Mouse (Mus musculus): ENCODE measurements at regions not wholly inside any gene's neighbourhood (a gene's known extent, or its start where the extent isn't known, plus 50 kb on each side); places are given as distances from the start of the nearest gene placed in this dataset.
"Not testable (repeated sequence)": the region's sequence is repeated elsewhere in the genome, so short reads cannot be mapped to it uniquely, and the experiment has no call there.

DNA sequence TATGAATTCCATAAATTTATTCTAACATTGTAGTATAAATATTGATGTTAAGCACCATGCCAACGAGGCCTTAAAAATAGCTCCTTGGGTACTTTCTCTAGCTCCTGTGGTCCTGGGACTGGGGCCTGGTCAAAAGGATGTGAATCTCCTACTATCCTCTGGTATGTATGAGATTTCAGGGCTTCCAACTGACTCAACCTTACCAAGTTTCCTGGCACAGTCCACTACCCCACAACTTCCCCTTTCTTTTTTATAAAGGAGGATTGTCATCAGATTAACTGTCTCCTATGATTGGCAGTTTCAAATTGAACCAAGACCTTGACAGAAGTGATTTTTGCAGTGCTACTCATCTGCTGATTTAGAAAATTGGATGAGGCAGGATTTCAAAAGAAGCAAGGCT is 1097.4 kb downstream of the Adam6a start:
- TF ChIP-seq FLI1 (IDR thresholded peaks at IDR 0.05; ENCODE audit: low read length) (no peak), GATA1 (IDR thresholded peaks at IDR 0.05; ENCODE audit: borderline replicate concordance, low read length) (no peak)
- H3K4me1 ChIP-seq, result no peaks in the 10 kb centered on the region; the same call in 1 of the 2 replicates
- H3K9me3 ChIP-seq, result no peaks in the 10 kb centered on the region; the same call in 1 of the 2 replicates
- no peaks in the 10 kb centered on the region for H3K27me3 ChIP-seq (replicated peaks)
- H3K36me3 ChIP-seq (replicated peaks; ENCODE audit: low read length), result no peaks in the 10 kb centered on the region
- H3K4me3 ChIP-seq (replicated peaks), result no peak overlapping the region

DNA sequence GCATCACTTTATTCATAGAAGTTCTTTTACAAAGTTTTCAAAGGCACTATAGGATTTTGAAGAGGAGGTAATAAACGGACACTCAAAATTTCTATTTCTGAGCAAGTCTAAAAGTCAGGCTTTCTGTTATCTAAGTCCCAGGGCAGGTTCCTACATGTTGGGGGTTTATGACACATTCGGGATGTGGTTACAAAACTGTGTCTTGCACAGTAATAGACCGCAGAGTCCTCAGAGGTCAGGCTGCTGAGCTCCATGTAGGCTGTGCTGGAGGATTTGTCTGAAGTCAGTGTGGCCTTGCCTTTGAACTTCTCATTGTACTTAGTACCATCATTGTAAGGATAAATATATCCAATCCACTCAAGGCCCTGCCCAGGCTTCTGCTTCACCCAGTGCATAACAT is 1102.7 kb downstream of the Adam6a start:
- Histone ChIP-seq H3K4me1 (peaks cover 7% of the 10 kb centered on the region; the same call in 1 of the 2 replicates), H3K27me3 (replicated peaks) (no peaks in the 10 kb centered on the region)
- TF ChIP-seq FLI1 (IDR thresholded peaks at IDR 0.05; ENCODE audit: low read length) (no peak), GATA1 (IDR thresholded peaks at IDR 0.05; ENCODE audit: borderline replicate concordance, low read length) (no peak)

DNA sequence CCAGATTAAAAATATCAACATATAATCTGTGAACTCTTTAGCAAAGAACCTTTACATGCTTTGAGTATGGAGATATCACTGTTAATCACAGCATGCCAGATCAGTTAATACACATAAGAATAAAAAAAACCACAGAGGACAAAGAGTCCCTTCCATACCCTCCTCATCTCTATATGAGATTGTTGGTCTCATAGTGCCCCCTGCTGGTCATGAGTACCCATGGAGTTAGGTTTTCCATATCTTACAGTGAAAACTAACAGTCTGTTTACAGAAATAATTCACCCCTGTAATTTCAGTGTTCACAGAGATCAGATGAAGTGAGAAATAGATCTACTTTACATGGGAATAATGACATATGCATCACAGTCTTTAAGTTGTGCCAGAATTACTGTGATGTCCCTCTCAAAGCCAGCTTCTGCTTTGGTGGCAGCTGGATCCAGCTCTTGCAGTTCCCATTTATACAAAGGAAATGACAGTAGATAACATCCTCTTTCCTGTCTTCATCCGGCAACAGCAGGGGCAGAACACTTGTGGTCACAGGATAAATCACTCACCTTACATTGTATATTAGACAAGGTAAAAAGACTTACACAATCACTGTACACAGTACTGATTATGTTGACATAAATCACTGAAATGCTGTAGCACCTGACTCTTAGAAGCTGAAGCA is 1106.9 kb downstream of the Adam6a start:
- H3K9me3 ChIP-seq; H3K4me3 ChIP-seq (replicated peaks); H3K4me1 ChIP-seq; H3K27me3 ChIP-seq (replicated peaks); H3K36me3 ChIP-seq (replicated peaks; ENCODE audit: low read length): not testable (repeated sequence)

More for the DNA sequence above, 1102.7 kb downstream of the Adam6a start:
- Histone ChIP-seq H3K4me3 (replicated peaks) (no peak overlapping the region), H3K36me3 (replicated peaks; ENCODE audit: low read length) (no peaks in the 10 kb centered on the region), H3K9me3 (no peaks in the 10 kb centered on the region; the same call in 1 of the 2 replicates)

GRCm38 (mm10) chr12:114657134-114657533 is 1113.4 kb downstream of the Adam6a start:
- H3K4me1 ChIP-seq; H3K27me3 ChIP-seq (replicated peaks); H3K9me3 ChIP-seq; H3K36me3 ChIP-seq (replicated peaks; ENCODE audit: low read length); H3K4me3 ChIP-seq (replicated peaks): not testable (repeated sequence)

Measured in megakaryocyte, embryonic 14.5 days (primary cell).